Mouse (Mus musculus) lung, postnatal 0 days (tissue): ENCODE data around the gene Hspa1a.

Source experiments
- CTCF ChIP-seq: IDR thresholded peaks from 2 replicates; pipeline ENCODE4 v1.5.1; 2016; ENCODE audit warnings: antibody characterized with exemption, mild to moderate bottlenecking
- EP300 ChIP-seq: IDR thresholded peaks from 2 replicates; pipeline ENCODE4 v1.6.1; 2016; ENCODE audit warnings: antibody characterized with exemption, mild to moderate bottlenecking, control low read depth

- no peak for TF ChIP-seq EP300
- no peak for TF ChIP-seq CTCF
Observed at GRCm38 (mm10) chr17:34949553-34949969, 22.4 kb downstream of the Hspa1a start.
